Mouse (Mus musculus): ENCODE results near the gene Rc3h2. TPM values are rescaled to one million over a fixed set of nuclear protein-coding genes. Genes with fewer than 3 reads are reported as not detected.

Gene Rc3h2
- polyA plus RNA-seq, 1 experiment from 2014 or later = 35.0 TPM

DNA sequence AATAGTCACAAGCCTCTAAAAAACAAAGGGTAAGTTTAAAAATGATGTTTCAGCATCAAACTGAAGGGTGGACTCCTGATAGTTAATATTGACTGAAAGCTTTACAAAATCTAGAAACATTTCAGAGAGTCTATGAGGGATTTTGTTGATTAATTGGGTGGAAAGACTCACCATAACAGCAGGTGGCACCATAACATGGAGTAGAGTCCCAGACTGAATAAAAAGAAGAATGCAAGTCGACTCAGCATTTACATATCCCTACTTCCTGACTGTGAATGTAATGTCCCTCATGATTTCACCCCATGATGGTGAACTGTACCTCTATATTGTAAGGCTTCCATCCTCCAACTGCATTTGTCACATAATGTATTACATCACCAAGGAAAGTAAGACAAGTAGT is 27.2 kb downstream of the Rc3h2 start:
- no peak for ATAC-seq (ENCODE audit: low FRiP score)
- no peaks in the 10 kb centered on the region for H3K9me3 ChIP-seq

DNA sequence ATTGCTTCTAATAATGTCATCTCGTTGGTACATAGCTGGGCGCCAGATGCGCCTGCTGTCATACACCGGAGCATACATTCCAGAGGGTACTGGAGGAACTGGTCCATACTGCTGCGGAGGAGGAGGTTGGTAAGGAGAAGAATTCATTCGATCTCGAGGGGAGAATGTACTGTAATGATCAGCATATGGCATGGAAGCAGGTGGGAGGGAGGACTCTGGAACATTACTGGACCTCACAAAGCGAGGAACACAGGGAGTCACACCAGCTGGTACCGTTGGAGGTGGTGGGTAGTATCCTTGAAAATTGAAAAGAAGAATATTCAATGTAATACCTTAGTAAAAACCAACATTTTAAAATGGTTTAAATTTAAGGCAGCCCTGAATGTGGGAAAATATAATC is 39.8 kb downstream of the Rc3h2 start:
- Histone ChIP-seq H3K27ac (no peak overlapping the region), H3K9ac (no peak overlapping the region), H3K4me2 (no peak overlapping the region), H3K4me1 (no peaks in the 10 kb centered on the region), H3K4me3 (replicated peaks) (no peak overlapping the region), H3K27me3 (no peaks in the 10 kb centered on the region), H3K36me3 (replicated peaks) (peaks cover 41% of the 10 kb centered on the region), H3K9me3 (no peaks in the 10 kb centered on the region)
- WGBS = 97% methylated on average over 9 of the region's 9 CpGs
- no peak for ATAC-seq (ENCODE audit: low FRiP score)

More for the DNA sequence above, 27.2 kb downstream of the Rc3h2 start:
- Histone ChIP-seq H3K27me3 (no peaks in the 10 kb centered on the region), H3K9ac (no peak overlapping the region), H3K27ac (no peak overlapping the region), H3K4me1 (no peaks in the 10 kb centered on the region), H3K4me3 (replicated peaks) (no peak overlapping the region), H3K4me2 (no peak overlapping the region), H3K36me3 (replicated peaks) (peaks cover 34% of the 10 kb centered on the region)
- WGBS = 68% methylated on average over 1 of the region's 1 CpGs

DNA sequence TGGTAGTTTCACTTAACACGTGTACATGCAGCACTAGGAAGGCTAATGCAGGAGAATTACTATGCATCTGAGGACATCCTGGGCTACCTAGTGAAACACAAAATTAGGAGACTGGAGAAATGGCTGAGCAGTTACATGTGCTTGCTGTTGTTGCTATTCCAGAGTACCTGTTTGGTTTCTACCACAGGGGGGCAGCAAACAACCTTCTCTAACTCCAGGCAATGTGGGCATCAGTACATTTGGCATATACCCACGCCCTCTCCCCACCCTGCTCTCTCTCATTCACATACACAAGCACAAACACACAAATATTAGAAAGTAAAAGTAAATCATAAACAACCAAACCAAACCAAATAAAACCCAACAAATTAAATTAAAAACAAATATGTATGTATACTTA is 42.5 kb downstream of the Rc3h2 start:
- H3K36me3 ChIP-seq (replicated peaks) = peaks cover 51% of the 10 kb centered on the region
- WGBS = 79% methylated on average over 2 of the region's 2 CpGs
- H3K9me3 ChIP-seq = no peaks in the 10 kb centered on the region
- H3K4me1 ChIP-seq = no peaks in the 10 kb centered on the region
- ATAC-seq (ENCODE audit: low FRiP score) = no peak
- no peak overlapping the region for H3K27ac ChIP-seq
- no peak overlapping the region for H3K4me2 ChIP-seq
- no peak overlapping the region for H3K4me3 ChIP-seq (replicated peaks)
- H3K27me3 ChIP-seq = no peaks in the 10 kb centered on the region
- no peak overlapping the region for H3K9ac ChIP-seq

DNA sequence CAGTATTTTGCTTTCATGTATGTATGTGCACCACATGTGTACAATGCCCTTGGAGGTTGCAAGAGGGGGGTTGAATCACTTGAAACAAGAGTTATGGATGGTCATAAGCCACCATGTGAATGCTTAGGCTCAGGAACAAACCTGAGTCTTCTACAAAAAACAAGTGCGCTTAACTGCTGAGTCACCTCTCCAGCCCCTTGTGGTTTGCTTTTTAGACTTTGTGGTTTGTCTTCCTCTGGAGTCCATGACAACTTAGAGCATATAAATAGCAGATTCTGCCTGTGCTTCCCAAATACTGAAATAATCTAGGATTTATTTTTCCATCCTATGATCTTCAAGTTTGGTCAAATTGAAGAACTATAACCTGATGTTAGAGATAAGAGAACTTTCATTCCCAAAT is 46.7 kb downstream of the Rc3h2 start:
- Histone ChIP-seq H3K4me3 (replicated peaks) (no peak overlapping the region), H3K27ac (no peak overlapping the region), H3K4me1 (no peaks in the 10 kb centered on the region), H3K36me3 (replicated peaks) (peaks cover 33% of the 10 kb centered on the region), H3K27me3 (no peaks in the 10 kb centered on the region), H3K9me3 (no peaks in the 10 kb centered on the region), H3K9ac (no peak overlapping the region), H3K4me2 (no peak overlapping the region)
- WGBS = 100% methylated on average over 1 of the region's 1 CpGs
- ATAC-seq (ENCODE audit: low FRiP score) = no peak

DNA sequence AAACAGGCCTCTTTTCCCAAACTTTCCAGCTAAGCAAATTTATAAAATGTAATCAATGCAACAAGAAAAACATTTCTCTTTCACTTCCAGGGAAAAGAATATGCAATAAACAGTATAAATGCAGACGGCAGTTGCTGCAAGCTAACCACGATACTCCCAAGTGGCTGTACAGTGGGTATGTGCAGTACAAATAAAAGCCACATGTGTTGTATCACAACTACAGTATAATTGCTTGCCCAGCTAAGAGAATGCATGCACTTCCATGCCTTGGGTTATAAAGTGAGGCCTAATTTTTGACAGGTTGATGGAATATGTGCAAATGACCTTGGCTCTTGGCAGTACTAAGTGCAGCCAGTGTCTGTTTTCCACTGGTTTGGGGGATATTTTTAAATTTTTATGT is 52.1 kb downstream of the Rc3h2 start:
- peaks cover 13% of the 10 kb centered on the region for H3K36me3 ChIP-seq (replicated peaks)
- no peak overlapping the region for H3K4me2 ChIP-seq
- ATAC-seq (ENCODE audit: low FRiP score) = no peak
- no peaks in the 10 kb centered on the region for H3K27me3 ChIP-seq
- no peak overlapping the region for H3K9ac ChIP-seq
- no peaks in the 10 kb centered on the region for H3K9me3 ChIP-seq
- H3K4me3 ChIP-seq (replicated peaks) = no peak overlapping the region
- no peak overlapping the region for H3K27ac ChIP-seq
- no peaks in the 10 kb centered on the region for H3K4me1 ChIP-seq
- 96% methylated on average over 2 of the region's 2 CpGs for WGBS

DNA sequence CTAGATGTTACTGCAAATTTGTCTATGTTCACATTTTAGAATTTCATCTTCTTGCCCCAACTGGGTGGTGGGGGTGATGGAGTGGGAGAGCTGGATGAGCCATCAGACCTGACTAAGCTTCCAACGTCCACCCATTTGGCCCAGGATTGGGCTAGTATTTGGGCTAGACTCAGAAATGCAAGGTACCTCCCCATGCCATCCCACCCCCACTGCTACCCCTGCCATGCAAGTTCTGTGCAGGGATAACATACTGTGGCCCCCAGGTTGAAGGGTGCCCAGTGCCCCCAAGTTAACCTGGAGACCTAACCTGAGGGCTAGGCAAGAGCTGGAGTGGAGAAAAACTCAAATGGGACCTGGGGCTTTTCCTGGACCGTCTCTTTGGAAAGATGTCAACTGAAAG is 62.8 kb downstream of the Rc3h2 start:
- Histone ChIP-seq H3K4me2 (peak overlapping the region; percentile 62; the same call in 1 of the 2 replicates), H3K9ac (no peak overlapping the region), H3K27ac (no peak overlapping the region), H3K27me3 (no peaks in the 10 kb centered on the region), H3K4me1 (peaks cover 16% of the 10 kb centered on the region), H3K9me3 (no peaks in the 10 kb centered on the region), H3K4me3 (replicated peaks) (no peak overlapping the region), H3K36me3 (replicated peaks) (peaks cover 20% of the 10 kb centered on the region)
- WGBS = 93% methylated on average over 2 of the region's 2 CpGs
- ATAC-seq (ENCODE audit: low FRiP score) = no peak

DNA sequence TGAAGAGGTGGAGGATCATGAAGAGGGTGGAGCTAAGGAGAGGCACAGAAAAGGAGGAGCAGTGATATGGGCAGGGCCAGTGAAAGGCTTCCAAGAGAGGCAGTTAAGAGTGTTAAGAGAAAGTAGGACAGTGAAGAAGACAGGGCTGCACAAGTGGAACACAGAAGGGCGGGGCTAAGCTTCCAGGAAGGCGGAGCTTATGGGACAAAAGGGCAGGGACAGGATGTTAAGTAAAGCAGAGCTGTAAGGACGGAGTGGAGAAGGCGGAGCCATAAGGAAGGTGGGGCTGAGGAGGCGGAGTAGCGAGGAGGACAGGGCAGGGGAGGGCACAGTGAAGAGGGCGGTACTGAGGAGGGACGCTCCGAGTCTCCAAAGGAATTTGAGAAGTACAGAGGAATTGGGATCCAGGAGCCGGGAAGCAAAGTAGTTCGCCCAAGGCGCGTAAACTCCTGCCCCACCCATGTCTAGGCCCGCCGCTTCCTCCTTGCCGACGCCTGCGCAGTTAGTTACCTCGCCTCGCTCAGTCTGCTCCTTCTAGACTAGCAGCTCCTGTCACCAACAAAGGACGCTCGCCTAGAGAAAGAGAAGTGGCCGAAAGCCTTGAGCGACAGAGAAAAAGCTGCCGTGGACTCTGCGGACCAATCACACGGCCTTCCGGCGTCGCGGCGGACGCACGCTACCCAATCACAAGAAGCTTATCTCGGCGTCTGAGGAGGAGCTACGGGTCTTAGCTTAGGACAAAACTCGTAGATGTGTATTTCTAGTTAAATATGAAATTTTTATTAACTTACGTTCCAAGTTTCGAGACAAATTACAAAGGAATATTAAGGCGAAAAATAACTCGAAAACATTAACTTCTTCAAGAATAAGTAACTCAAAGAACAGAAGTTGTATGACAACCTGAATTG is 63.8 kb downstream of the Rc3h2 start, which contains the start of gene Pdcl:
TSS of gene Pdcl (minus strand) at position 700 of the 908 bp plus-strand sequence.
- WGBS = under 1% methylated on average over 42 of the region's 42 CpGs
- H3K9me3 ChIP-seq = no peaks in the 10 kb centered on the region

DNA sequence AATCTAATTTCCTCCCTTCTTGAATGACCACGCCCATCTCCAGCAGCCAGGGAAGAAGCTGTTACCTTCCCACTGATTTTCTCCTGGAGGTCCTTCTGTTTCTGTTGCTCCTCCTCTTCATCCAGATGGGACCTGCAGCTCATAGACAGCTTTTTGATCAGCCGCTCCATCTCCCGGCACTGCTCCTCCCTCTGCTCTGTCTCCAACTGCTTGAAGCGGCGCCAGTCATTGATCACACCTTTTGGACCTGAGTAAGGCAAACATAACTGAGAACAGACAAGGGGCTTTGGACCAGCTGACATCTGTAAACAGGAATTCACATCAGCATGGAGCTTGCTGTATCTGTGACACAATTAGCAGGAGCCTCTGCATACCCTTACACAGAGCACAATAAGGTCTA is 67.1 kb downstream of the Rc3h2 start:
- 94% methylated on average over 5 of the region's 5 CpGs for WGBS
- no peak overlapping the region for H3K9ac ChIP-seq
- H3K27ac ChIP-seq = no peak overlapping the region
- no peak overlapping the region for H3K4me2 ChIP-seq
- no peaks in the 10 kb centered on the region for H3K9me3 ChIP-seq
- no peaks in the 10 kb centered on the region for H3K27me3 ChIP-seq
- peaks cover 16% of the 10 kb centered on the region for H3K4me1 ChIP-seq
- H3K4me3 ChIP-seq (replicated peaks) = no peak overlapping the region
- no peak for ATAC-seq (ENCODE audit: low FRiP score)
- peaks cover 61% of the 10 kb centered on the region for H3K36me3 ChIP-seq (replicated peaks)

More for the DNA sequence above, 63.8 kb downstream of the Rc3h2 start, which contains the start of gene Pdcl:
- Histone ChIP-seq H3K4me3 (replicated peaks) (peak within 1 kb of the TSS; percentile 69), H3K27ac (peak within 1 kb of the TSS; percentile 95), H3K4me2 (peak within 1 kb of the TSS; percentile 62), H3K27me3 (no peaks in the 10 kb centered on the region), H3K4me1 (peaks cover 16% of the 10 kb centered on the region), H3K9ac (peak within 1 kb of the TSS; percentile 68), H3K36me3 (replicated peaks) (peaks cover 30% of the 10 kb centered on the region)
- ATAC-seq (ENCODE audit: low FRiP score) = peak; percentile 98

DNA sequence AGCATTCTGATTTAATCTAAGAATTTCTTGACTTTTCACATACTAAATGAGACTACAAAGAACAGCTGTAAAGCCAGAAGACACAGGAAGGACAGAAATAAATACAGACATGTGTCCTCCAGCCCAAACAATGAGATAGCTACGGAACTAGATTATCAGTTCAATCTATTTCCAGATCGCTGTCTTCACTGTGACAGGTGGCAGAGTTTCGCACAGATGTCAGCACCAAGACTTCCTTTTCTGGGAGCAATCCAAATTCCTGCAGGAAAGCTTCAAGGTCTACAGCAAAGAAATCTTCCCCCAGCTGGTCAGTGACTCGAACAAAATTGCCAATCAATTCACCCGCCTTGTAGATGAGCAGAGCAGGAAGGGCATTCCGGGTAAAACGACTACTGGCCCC is 71.0 kb downstream of the Rc3h2 start:
- WGBS = 97% methylated on average over 7 of the region's 7 CpGs
- peaks cover 63% of the 10 kb centered on the region for H3K36me3 ChIP-seq (replicated peaks)

DNA sequence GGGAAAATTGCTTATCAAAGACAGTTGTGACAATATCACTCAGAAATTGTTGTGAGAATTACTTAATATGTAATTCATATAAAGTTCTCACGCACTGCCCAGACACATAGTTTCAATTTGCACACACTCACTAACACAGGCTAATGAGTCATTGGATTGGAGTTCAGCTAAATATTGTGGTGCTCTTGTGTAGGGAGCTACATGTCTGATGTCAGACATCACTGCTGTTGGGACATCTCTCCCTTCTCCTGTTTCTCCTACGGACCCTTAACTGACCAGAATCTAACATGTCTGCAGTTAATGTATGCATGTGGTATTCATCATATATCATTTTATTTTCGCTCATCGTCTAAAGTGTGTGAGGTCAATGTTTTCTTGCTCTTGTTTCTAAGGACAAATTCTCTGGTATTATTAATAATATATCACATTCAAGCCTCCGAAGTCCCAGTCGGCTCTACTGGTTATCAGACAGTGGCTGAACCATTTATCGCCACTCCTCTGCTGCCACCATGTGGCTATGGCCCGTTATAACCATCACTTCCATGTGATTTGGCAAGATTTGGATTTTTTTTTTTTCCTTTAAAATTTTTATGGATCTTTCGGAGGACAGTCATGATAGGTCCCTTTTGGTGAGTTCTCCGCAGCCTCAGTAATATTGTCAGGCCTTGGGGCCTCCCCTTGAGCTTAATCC is 84.1 kb downstream of the Rc3h2 start:
- 62% methylated on average over 10 of the region's 10 CpGs for WGBS
- H3K4me2 ChIP-seq = no peak overlapping the region
- ATAC-seq (ENCODE audit: low FRiP score) = no peak

More for the DNA sequence above, 71.0 kb downstream of the Rc3h2 start:
- no peak for ATAC-seq (ENCODE audit: low FRiP score)
- Histone ChIP-seq H3K4me3 (replicated peaks) (no peak overlapping the region), H3K4me2 (no peak overlapping the region), H3K27me3 (no peaks in the 10 kb centered on the region), H3K27ac (no peak overlapping the region), H3K9ac (no peak overlapping the region), H3K4me1 (no peaks in the 10 kb centered on the region), H3K9me3 (no peaks in the 10 kb centered on the region)

DNA sequence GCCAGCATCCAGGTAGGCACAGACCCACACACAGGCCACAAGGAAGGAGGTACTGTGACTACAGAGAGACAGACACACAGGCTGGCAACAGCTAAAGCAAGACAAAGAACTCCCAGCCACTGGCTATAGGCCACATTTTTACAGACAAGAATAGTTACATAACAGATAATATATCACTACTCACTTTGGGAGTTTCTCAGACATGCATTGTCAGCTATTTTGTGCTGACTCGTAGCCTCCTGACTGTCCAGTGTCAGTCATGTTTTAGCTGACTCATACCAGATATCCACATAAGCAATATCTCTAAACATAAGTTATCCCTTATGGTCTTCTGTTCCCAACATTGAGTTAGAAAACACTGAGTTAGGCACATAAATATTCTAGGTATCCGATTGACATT is 89.4 kb downstream of the Rc3h2 start:
- H3K36me3 ChIP-seq (replicated peaks) = no peaks in the 10 kb centered on the region
- H3K27ac ChIP-seq = no peak overlapping the region
- H3K4me1 ChIP-seq = no peaks in the 10 kb centered on the region
- no peaks in the 10 kb centered on the region for H3K27me3 ChIP-seq
- no peak overlapping the region for H3K9ac ChIP-seq
- ATAC-seq (ENCODE audit: low FRiP score) = no peak
- no peak overlapping the region for H3K4me3 ChIP-seq (replicated peaks)
- H3K4me2 ChIP-seq = no peak overlapping the region
- H3K9me3 ChIP-seq = no peaks in the 10 kb centered on the region
- 79% methylated on average over 2 of the region's 2 CpGs for WGBS

More for the DNA sequence above, 84.1 kb downstream of the Rc3h2 start:
- Histone ChIP-seq H3K9me3 (no peaks in the 10 kb centered on the region), H3K27ac (no peak overlapping the region), H3K4me1 (no peaks in the 10 kb centered on the region), H3K27me3 (no peaks in the 10 kb centered on the region), H3K4me3 (replicated peaks) (no peak overlapping the region), H3K9ac (no peak overlapping the region), H3K36me3 (replicated peaks) (no peaks in the 10 kb centered on the region)

DNA sequence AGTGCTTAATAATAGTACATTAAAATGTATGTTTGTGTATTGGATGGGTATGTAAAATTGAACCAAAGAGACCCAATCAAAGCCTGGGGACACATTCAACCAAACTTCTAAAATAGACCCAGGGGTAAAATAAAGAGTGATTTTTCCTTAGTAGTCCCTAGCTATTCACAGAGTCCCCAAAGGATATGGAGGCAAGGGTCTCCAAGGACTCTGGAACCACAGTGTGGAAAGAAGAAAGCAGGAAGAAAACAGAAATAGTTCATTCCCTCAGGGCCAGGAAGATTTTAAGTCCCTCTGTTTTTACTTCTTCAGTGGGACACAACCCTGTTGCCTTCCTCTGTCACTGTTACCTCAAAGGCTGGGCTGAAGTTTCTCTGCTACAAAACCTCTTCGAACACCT is 96.5 kb downstream of the Rc3h2 start, which contains the start of gene Olfr368:
TSS of gene Olfr368 (plus strand) at position 301 of the 400 bp plus-strand sequence.
- ATAC-seq (ENCODE audit: low FRiP score) = no peak
- H3K4me3 ChIP-seq (replicated peaks) = no peak within 1 kb of the TSS
- H3K4me2 ChIP-seq = no peak within 1 kb of the TSS
- H3K27ac ChIP-seq = no peak within 1 kb of the TSS
- H3K4me1 ChIP-seq = no peaks in the 10 kb centered on the region
- WGBS = 79% methylated on average over 1 of the region's 1 CpGs
- H3K27me3 ChIP-seq = no peaks in the 10 kb centered on the region
- H3K9ac ChIP-seq = no peak within 1 kb of the TSS
- H3K9me3 ChIP-seq = no peaks in the 10 kb centered on the region
- H3K36me3 ChIP-seq (replicated peaks) = no peaks in the 10 kb centered on the region
